Mouse (Mus musculus) embryonic fibroblast, embryonic 13.5 days (primary cell): ENCODE results near the gene Adipor2.
A peak's percentile ranks its signal among the peaks of the same experiment; 100 is the strongest.

Source experiments
- CTCF ChIP-seq: IDR thresholded peaks from 2 replicates; pipeline ENCODE4 v1.5.1; 2011; ENCODE audit warnings: mild to moderate bottlenecking, control low read depth, low read length, moderate library complexity, borderline replicate concordance; ENCODE audit not compliant: insufficient read depth
- POLR2A ChIP-seq: IDR thresholded peaks from 2 replicates; pipeline ENCODE4 v1.6.1; 2011; ENCODE audit warnings: low read depth, mild to moderate bottlenecking, control low read depth, low read length, moderate library complexity

- TF ChIP-seq CTCF (peak; percentile 88), POLR2A (no peak)
Observed at GRCm38 (mm10) chr6:119443742-119444645, 26.5 kb upstream of the Adipor2 start.
